Mouse (Mus musculus) limb, embryonic 11.5 days (tissue): ENCODE data around the gene Ube2v1. TPM values are rescaled to one million over a fixed set of nuclear protein-coding genes. Genes with fewer than 3 reads are reported as not detected.

ENCODE experiments used
- ATAC-seq: fragments of 200-750 bp; cut with Nextera tagmentation; 2 replicates; pipeline ENCODE4 v1.8.0; 2017; ENCODE audit warnings: low read depth; ENCODE audit not compliant: insufficient number of reproducible peaks, low FRiP score, low TSS enrichment
- DNase-seq: peaks from one replicate; pipeline ENCODE4 v3.0.0-alpha.2; 2015; ENCODE audit warnings: low spot score
- H3K27ac ChIP-seq: fragments of 300-500 bp; sonication (generic); replicated peaks from 2 replicates; pipeline ENCODE4 v1.5.1; 2014; ENCODE audit warnings: low read depth, mild to moderate bottlenecking, low read length
- H3K27me3 ChIP-seq: fragments of 300-500 bp; sonication (generic); 2 replicates; pipeline ENCODE4 v1.6.1; 2014; ENCODE audit warnings: mild to moderate bottlenecking, low read length, mixed read lengths; ENCODE audit not compliant: control insufficient read depth, insufficient read depth
- H3K36me3 ChIP-seq: fragments of 300-500 bp; sonication (generic); 2 replicates; pipeline ENCODE4 v1.6.1; 2014; ENCODE audit warnings: mild to moderate bottlenecking, low read length, moderate library complexity, mixed read lengths; ENCODE audit not compliant: control insufficient read depth, insufficient read depth
- H3K4me1 ChIP-seq: fragments of 300-500 bp; sonication (generic); 2 replicates; pipeline ENCODE4 v1.6.1; 2014; ENCODE audit warnings: low read length, mixed read lengths; ENCODE audit not compliant: control insufficient read depth, insufficient read depth
- H3K4me2 ChIP-seq: fragments of 300-500 bp; sonication (generic); 2 replicates; pipeline ENCODE4 v1.6.1; 2014; ENCODE audit warnings: low read depth, mild to moderate bottlenecking, moderate library complexity; ENCODE audit not compliant: severe bottlenecking
- H3K4me3 ChIP-seq: fragments of 300-500 bp; sonication (generic); 2 replicates; pipeline ENCODE4 v1.5.1; 2014; ENCODE audit warnings: low read depth, low read length
- H3K9ac ChIP-seq: fragments of 300-500 bp; sonication (generic); 2 replicates; pipeline ENCODE4 v1.6.1; 2014; ENCODE audit warnings: mild to moderate bottlenecking, low read length
- H3K9me3 ChIP-seq: fragments of 300-500 bp; sonication (generic); 2 replicates; pipeline ENCODE4 v1.6.1; 2016; ENCODE audit warnings: low read length; ENCODE audit not compliant: control insufficient read depth
- WGBS: fragments of 180-500 bp; shearing (Covaris S2); extraction: QIAGEN DNeasy Blood & Tissue Kit; methylation state at CpG from one replicate; pipeline ENCODE4 v1.1.7; 2014; 5-methylcytosine and 5-hydroxymethylcytosine counted together
- polyA plus RNA-seq: library from polyadenylated mRNA; unstranded; fragments of >200 nt; fragmentation: Nextera tagmentation; extraction: Ambion mirVana; gene quantifications from 2 replicates; pipeline ENCODE4 v1.2.1, GENCODE M21; 2014

Ube2v1 gene
- polyA plus RNA-seq, 1 experiment from 2014 or later = 267 TPM

- ATAC-seq (no peak), DNase-seq (no peak)
- Histone ChIP-seq H3K9me3 (no peaks in the 10 kb centered on the region), H3K4me2 (no peak overlapping the region), H3K9ac (no peak overlapping the region), H3K27ac (no peak overlapping the region), H3K4me1 (peaks cover 14% of the 10 kb centered on the region), H3K27me3 (no peaks in the 10 kb centered on the region), H3K36me3 (peaks cover 6% of the 10 kb centered on the region), H3K4me3 (no peak overlapping the region)
- 82% methylated on average over 17 of the region's 17 CpGs for WGBS
These were observed 25.8 kb downstream of the Ube2v1 start for GRCm38 (mm10) chr2:167605817-167606744.

DNA sequence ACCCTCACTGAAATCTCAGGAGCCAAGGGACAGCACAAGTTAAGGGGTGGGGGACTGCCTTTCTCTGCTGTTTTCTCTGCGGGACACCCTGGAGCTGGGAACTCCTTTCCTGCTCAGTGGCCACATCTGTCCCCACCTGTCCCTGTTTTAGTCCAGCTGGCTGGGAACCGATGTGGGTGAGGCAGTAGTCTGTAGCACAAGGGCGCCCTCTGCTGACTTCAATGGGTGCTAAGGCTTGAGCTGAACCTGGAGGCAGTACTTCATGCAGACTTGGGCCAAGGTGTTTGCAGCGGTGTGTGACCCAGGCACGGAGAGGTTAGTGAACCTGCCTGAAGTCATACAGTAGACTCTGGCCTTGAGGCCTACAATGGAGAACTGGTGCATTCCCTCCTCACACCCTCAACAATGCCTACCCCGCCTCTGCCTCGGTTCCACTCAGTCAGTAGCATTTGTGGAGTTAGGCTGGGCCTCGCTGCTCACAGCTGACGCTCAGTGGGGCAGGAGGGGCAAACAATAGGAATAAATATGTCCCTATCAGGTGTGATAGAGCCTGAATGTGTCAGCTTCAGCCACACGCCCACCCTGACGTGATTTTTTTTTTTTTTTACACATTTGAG lies 26.6 kb downstream of the Ube2v1 start:
- Histone ChIP-seq H3K9me3 (no peaks in the 10 kb centered on the region), H3K4me1 (peaks cover 14% of the 10 kb centered on the region), H3K27ac (no peak overlapping the region), H3K36me3 (peaks cover 6% of the 10 kb centered on the region), H3K4me2 (no peak overlapping the region), H3K9ac (no peak overlapping the region), H3K27me3 (no peaks in the 10 kb centered on the region), H3K4me3 (no peak overlapping the region)
- DNase-seq (peak; percentile 97), ATAC-seq (peak; percentile 26)
- 29% methylated on average over 11 of the region's 11 CpGs for WGBS

DNA sequence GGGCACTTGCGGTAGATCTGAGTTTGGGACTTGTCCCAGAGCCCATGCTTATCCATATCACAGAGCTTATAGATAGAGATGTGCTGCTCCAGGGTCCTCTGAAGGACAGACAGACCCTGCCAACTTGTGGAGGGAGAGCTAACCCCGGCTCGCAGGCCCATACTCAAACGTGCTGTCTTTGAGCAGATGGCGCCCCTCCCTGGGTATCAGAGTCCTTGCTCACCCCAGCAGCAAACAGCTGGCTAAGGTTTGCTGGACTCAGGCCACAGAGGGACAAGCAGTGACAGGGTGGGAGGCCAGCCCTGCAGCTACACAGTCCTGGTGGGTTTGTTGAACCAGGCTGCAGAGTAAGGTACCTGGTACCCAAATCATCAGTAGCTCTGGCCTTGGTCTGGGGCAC lies 28.9 kb downstream of the Ube2v1 start:
- Histone ChIP-seq H3K27me3 (no peaks in the 10 kb centered on the region), H3K36me3 (peaks cover 3% of the 10 kb centered on the region; the same call in 1 of the 2 replicates), H3K4me2 (no peak overlapping the region), H3K9ac (no peak overlapping the region), H3K4me3 (no peak overlapping the region), H3K27ac (no peak overlapping the region), H3K4me1 (peaks cover 14% of the 10 kb centered on the region), H3K9me3 (no peaks in the 10 kb centered on the region)
- ATAC-seq (peak; percentile 36; the same call in 1 of the 2 replicates), DNase-seq (peak; percentile 64)
- 39% methylated on average over 5 of the region's 5 CpGs for WGBS

DNA sequence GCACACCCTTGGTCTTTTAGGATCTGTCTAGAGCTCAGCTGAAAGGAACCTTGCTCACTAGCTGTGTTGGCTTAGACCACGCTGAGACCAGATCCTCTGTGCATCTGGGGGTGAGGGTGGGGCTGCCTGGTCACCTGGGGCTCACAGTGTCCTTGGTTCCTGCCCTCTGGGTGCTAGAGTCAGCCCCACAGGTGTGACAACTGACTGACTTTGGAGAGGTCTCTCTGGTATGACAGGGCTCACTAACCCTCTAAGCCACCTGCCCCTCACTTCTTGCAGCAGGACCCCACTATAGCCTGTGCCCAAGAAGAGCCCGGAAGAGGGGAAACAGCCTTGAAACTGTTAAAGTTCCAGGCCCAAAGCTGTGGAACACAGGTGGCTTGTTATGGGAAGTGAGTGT lies 29.5 kb downstream of the Ube2v1 start:
- H3K36me3 ChIP-seq = peaks cover 3% of the 10 kb centered on the region; the same call in 1 of the 2 replicates
- no peak overlapping the region for H3K27ac ChIP-seq
- no peak overlapping the region for H3K4me2 ChIP-seq
- no peak overlapping the region for H3K9ac ChIP-seq
- H3K9me3 ChIP-seq = no peaks in the 10 kb centered on the region
- H3K4me3 ChIP-seq = no peak overlapping the region
- H3K27me3 ChIP-seq = no peaks in the 10 kb centered on the region
- 86% methylated on average over 2 of the region's 2 CpGs for WGBS
- no peak for DNase-seq
- no peak for ATAC-seq
- peaks cover 17% of the 10 kb centered on the region for H3K4me1 ChIP-seq

- ATAC-seq (no peak), DNase-seq (no peak)
- Histone ChIP-seq H3K4me3 (no peak overlapping the region), H3K36me3 (no peaks in the 10 kb centered on the region), H3K9me3 (no peaks in the 10 kb centered on the region), H3K27ac (no peak overlapping the region), H3K4me2 (no peak overlapping the region), H3K4me1 (peaks cover 35% of the 10 kb centered on the region), H3K27me3 (no peaks in the 10 kb centered on the region), H3K9ac (no peak overlapping the region)
- 73% methylated on average over 8 of the region's 8 CpGs for WGBS
These were observed 31.4 kb downstream of the Ube2v1 start for GRCm38 (mm10) chr2:167600481-167600995.

- no peaks in the 10 kb centered on the region for H3K36me3 ChIP-seq
- H3K4me1 ChIP-seq = peaks cover 37% of the 10 kb centered on the region
- no peak overlapping the region for H3K27ac ChIP-seq
- H3K4me2 ChIP-seq = no peak overlapping the region
- ATAC-seq (no peak), DNase-seq (no peak)
- H3K9ac ChIP-seq = no peak overlapping the region
- WGBS = 79% methylated on average over 6 of the region's 6 CpGs
- H3K9me3 ChIP-seq = no peaks in the 10 kb centered on the region
- H3K27me3 ChIP-seq = no peaks in the 10 kb centered on the region
- H3K4me3 ChIP-seq = no peak overlapping the region
These were observed 32.0 kb downstream of the Ube2v1 start for GRCm38 (mm10) chr2:167599917-167600316.

GRCm38 (mm10) chr2:167599195-167599594 lies 32.7 kb downstream of the Ube2v1 start:
- WGBS = 27% methylated on average over 5 of the region's 5 CpGs

GRCm38 (mm10) chr2:167597492-167598186 lies 34.3 kb downstream of the Ube2v1 start:
- peak; percentile 90 for DNase-seq
- peak overlapping the region; percentile 91 for H3K27ac ChIP-seq
- H3K9me3 ChIP-seq = no peaks in the 10 kb centered on the region
- H3K9ac ChIP-seq = no peak overlapping the region
- H3K4me1 ChIP-seq = peaks cover 40% of the 10 kb centered on the region
- WGBS = 15% methylated on average over 40 of the region's 40 CpGs
- ATAC-seq = peak; percentile 81
- H3K4me2 ChIP-seq = peak overlapping the region; percentile 34
- no peaks in the 10 kb centered on the region for H3K27me3 ChIP-seq
- peak overlapping the region; percentile 20; the same call in 1 of the 2 replicates for H3K4me3 ChIP-seq
- H3K36me3 ChIP-seq = no peaks in the 10 kb centered on the region

More at GRCm38 (mm10) chr2:167599195-167599594, 32.7 kb downstream of the Ube2v1 start:
- Histone ChIP-seq H3K9me3 (no peaks in the 10 kb centered on the region), H3K4me3 (no peak overlapping the region), H3K4me1 (peaks cover 41% of the 10 kb centered on the region), H3K36me3 (no peaks in the 10 kb centered on the region), H3K27me3 (no peaks in the 10 kb centered on the region), H3K27ac (no peak overlapping the region), H3K9ac (no peak overlapping the region), H3K4me2 (no peak overlapping the region)
- no peak for DNase-seq
- ATAC-seq = no peak
